Mouse (Mus musculus) intestine, embryonic 16.5 days (tissue): ENCODE results near the gene Cd4. TPM values are rescaled to one million over a fixed set of nuclear protein-coding genes. Genes with fewer than 3 reads are reported as not detected.
"Not testable (repeated sequence)": the region's sequence is repeated elsewhere in the genome, so short reads cannot be mapped to it uniquely, and the experiment has no call there.

Experiments used
- ATAC-seq: fragments of 200-750 bp; cut with Nextera tagmentation; 2 replicates; pipeline ENCODE4 v1.8.0; 2017; ENCODE audit warnings: moderate TSS enrichment, moderate library complexity
- H3K27ac ChIP-seq: fragments of 300-500 bp; sonication (generic); 2 replicates; pipeline ENCODE4 v1.5.1; 2014; ENCODE audit warnings: mild to moderate bottlenecking, low read length
- H3K27me3 ChIP-seq: fragments of 300-500 bp; sonication (generic); replicated peaks from 2 replicates; pipeline ENCODE4 v1.6.1; 2014; ENCODE audit warnings: low read length, control low read depth, mixed read lengths; ENCODE audit not compliant: control insufficient read depth, insufficient read depth
- H3K36me3 ChIP-seq: fragments of 300-500 bp; sonication (generic); 2 replicates; pipeline ENCODE4 v1.6.1; 2014; ENCODE audit warnings: low read length, control low read depth; ENCODE audit not compliant: control insufficient read depth, insufficient read depth
- H3K4me1 ChIP-seq: fragments of 300-500 bp; sonication (generic); 2 replicates; pipeline ENCODE4 v1.6.1; 2014; ENCODE audit warnings: low read length, control low read depth, mixed read lengths; ENCODE audit not compliant: control insufficient read depth, insufficient read depth
- H3K4me2 ChIP-seq: fragments of 300-500 bp; sonication (generic); 2 replicates; pipeline ENCODE4 v1.6.1; 2014; ENCODE audit warnings: low read depth, low read length, control low read depth
- H3K4me3 ChIP-seq: fragments of 300-500 bp; sonication (generic); 2 replicates; pipeline ENCODE4 v1.5.1; 2014; ENCODE audit warnings: mild to moderate bottlenecking, low read length
- H3K9ac ChIP-seq: fragments of 300-500 bp; sonication (generic); 2 replicates; pipeline ENCODE4 v1.6.1; 2014; ENCODE audit warnings: low read depth, low read length
- H3K9me3 ChIP-seq: fragments of 300-500 bp; sonication (generic); 2 replicates; pipeline ENCODE4 v1.6.1; 2016; ENCODE audit warnings: low read length, control low read depth; ENCODE audit not compliant: control insufficient read depth
- WGBS: fragments of 180-500 bp; shearing (Covaris S2); extraction: QIAGEN DNeasy Blood & Tissue Kit; methylation state at CpG from one replicate; pipeline ENCODE4 v1.1.7; 2014; 5-methylcytosine and 5-hydroxymethylcytosine counted together
- polyA plus RNA-seq: library from polyadenylated mRNA; unstranded; fragments of >200 nt; fragmentation: Nextera tagmentation; extraction: Ambion mirVana; gene quantifications from 2 replicates; pipeline ENCODE4 v1.2.1, GENCODE M21; 2015

The Cd4 gene
- polyA plus RNA-seq, 1 experiment from 2014 or later: 0.44 TPM

DNA sequence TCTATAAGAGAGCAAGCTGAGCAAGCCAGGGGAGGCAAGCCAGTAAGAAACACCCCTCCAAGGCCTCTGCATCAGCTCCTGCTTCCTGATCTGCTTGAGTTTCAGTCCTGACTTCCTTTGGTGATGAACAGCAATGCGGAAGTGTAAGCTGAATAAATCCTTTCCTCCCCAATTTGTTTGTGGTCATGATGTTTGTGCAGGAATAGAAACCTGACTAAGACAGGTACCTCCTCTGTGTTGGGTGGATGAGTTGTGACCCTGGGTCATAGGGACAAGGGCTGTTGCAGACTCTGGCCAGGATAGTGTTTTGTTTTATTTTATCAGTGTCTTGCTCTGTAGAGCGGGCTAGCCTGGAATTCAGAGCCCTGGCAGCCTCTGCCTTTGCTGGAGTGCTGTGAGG, 6.1 kb upstream of the Cd4 start:
- not testable (repeated sequence) for ATAC-seq
- WGBS: 87% methylated on average over 2 of the region's 2 CpGs

DNA sequence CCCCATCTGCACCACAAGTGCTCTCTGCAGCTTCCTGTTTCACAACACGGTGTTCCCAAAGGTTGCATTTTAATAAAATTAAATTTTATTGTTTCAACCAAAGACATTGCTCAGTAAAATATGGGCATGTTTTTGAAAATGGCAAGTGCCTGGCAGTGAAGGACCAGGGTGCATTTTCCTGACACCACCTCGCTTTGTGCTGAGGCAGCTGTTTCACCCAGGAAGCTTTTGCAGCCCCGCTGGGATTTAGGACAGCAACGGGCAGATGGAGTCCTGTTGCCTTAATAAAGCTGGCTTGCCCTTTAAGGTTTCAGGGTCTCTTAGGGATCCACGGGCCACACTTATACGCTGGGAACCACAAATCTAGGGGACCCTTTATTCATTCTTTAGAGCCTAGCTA, 3.0 kb upstream of the Cd4 start:
- H3K4me2 ChIP-seq: no peak overlapping the region
- ATAC-seq: no peak
- H3K36me3 ChIP-seq: no peaks in the 10 kb centered on the region
- H3K4me3 ChIP-seq: no peak overlapping the region
- no peaks in the 10 kb centered on the region for H3K4me1 ChIP-seq
- no peaks in the 10 kb centered on the region for H3K9me3 ChIP-seq
- WGBS: 61% methylated on average over 6 of the region's 6 CpGs
- H3K27me3 ChIP-seq: 0 out of 2 replicates have a peak, but pooled peaks cover 2% of the 10 kb centered on the region
- no peak overlapping the region for H3K27ac ChIP-seq
- H3K9ac ChIP-seq: no peak overlapping the region

More for the DNA sequence above, 6.1 kb upstream of the Cd4 start:
- not testable (repeated sequence) for H3K4me2 ChIP-seq, H3K4me3 ChIP-seq, H3K9ac ChIP-seq, H3K36me3 ChIP-seq, H3K4me1 ChIP-seq, H3K27ac ChIP-seq, H3K9me3 ChIP-seq, H3K27me3 ChIP-seq

GRCm38 (mm10) chr6:124888555-124889125, 619 bp upstream of the Cd4 start:
- Histone ChIP-seq H3K36me3 (no peaks in the 10 kb centered on the region), H3K4me3 (no peak overlapping the region)
- WGBS: 86% methylated on average over 6 of the region's 6 CpGs

DNA sequence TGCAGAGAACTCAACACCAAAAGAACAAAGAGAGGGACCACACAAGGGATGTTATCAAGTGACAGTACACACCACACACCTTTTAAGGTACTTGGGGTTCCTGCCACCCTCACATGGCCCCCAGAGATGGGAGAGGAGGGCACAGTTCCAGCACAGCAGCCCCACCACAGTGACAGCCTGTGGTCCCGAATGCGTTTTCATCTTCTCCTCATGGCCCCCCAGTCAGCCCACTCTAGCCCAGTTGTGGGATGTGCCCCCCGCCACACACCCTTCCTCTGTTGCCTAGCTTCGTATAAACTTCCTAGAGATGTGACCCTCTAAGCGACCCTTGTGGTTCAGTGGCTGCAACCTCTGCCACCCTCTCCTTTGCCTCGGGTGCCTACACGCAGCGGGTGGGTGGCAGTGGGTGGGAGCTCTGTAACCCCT, 2.1 kb downstream of the Cd4 start:
- Histone ChIP-seq H3K9ac (no peak overlapping the region), H3K4me1 (no peaks in the 10 kb centered on the region), H3K9me3 (no peaks in the 10 kb centered on the region), H3K4me2 (no peak overlapping the region), H3K36me3 (no peaks in the 10 kb centered on the region), H3K27ac (no peak overlapping the region), H3K27me3 (no peaks in the 10 kb centered on the region), H3K4me3 (no peak overlapping the region)
- ATAC-seq: no peak
- WGBS: 94% methylated on average over 8 of the region's 8 CpGs

More at GRCm38 (mm10) chr6:124888555-124889125, 619 bp upstream of the Cd4 start:
- Histone ChIP-seq H3K4me2 (no peak overlapping the region), H3K9ac (no peak overlapping the region), H3K27ac (no peak overlapping the region), H3K9me3 (no peaks in the 10 kb centered on the region), H3K4me1 (no peaks in the 10 kb centered on the region), H3K27me3 (0 out of 2 replicates have a peak, but pooled peaks cover 2% of the 10 kb centered on the region)
- ATAC-seq: no peak

DNA sequence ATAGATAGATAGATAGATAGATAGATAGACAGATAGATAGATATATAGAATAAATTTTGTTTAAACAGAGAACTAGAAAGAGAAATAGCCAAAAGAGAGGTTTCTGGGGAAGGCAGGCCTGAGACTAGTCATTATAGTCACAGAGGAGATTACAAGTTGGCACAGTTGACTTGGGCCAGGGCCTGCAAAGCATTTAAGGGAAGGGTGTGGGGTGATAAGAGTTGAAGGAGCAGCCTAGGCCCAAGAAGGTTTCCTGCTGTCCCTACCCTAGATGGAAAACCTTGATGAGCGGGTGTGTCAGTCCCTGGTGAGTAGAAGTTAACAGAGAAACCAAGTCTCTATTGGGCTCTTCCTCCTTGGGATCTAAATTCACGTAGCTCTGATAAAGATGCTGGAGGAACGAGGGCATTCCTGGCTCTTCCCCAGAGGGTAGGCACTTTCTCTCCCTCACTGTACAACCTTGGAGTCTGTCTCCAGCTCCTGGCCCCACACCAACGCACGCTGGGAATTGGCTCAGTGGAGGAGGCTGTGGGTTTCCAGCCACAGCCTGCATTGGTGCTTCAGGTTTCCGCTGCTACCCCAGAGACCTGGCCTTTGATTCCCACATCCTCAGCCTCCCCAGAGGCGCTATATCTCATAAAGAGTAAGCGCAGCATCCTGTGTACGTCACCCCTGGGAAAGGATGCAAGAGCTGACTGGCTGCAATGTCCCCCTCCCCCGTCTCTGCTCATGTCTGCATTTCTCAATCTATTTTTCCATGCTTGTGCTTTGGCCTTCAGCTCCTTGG, 3.1 kb downstream of the Cd4 start:
- Histone ChIP-seq H3K4me1 (no peaks in the 10 kb centered on the region), H3K9ac (no peak overlapping the region), H3K4me2 (no peak overlapping the region), H3K27ac (no peak overlapping the region), H3K9me3 (no peaks in the 10 kb centered on the region), H3K4me3 (no peak overlapping the region), H3K36me3 (no peaks in the 10 kb centered on the region), H3K27me3 (no peaks in the 10 kb centered on the region)
- WGBS: 75% methylated on average over 10 of the region's 10 CpGs
- no peak for ATAC-seq

DNA sequence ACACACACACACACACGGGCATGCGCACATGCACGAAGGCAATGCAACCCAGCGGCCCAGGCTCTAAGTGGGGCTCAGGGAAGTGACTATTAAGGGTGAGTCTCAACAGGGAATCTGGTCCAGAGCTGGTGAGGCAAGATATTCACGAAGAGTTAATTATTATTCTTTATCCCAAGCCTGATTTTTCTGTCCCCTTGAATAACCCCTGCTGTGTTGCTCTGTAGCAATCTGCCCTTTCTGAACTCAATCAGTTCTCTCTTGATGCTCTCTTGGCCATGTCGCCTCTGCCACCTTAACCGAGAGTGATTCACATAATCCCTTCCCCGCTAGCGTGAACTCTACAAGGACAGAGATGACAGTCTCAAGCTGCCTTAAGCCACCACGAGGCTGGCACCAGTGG, 4.7 kb downstream of the Cd4 start:
- no peaks in the 10 kb centered on the region for H3K36me3 ChIP-seq
- no peak for ATAC-seq
- no peaks in the 10 kb centered on the region for H3K4me1 ChIP-seq
- no peak overlapping the region for H3K9ac ChIP-seq
- no peaks in the 10 kb centered on the region for H3K27me3 ChIP-seq
- H3K9me3 ChIP-seq: no peaks in the 10 kb centered on the region
- no peak overlapping the region for H3K27ac ChIP-seq
- H3K4me3 ChIP-seq: no peak overlapping the region
- WGBS: 78% methylated on average over 10 of the region's 10 CpGs
- H3K4me2 ChIP-seq: no peak overlapping the region

DNA sequence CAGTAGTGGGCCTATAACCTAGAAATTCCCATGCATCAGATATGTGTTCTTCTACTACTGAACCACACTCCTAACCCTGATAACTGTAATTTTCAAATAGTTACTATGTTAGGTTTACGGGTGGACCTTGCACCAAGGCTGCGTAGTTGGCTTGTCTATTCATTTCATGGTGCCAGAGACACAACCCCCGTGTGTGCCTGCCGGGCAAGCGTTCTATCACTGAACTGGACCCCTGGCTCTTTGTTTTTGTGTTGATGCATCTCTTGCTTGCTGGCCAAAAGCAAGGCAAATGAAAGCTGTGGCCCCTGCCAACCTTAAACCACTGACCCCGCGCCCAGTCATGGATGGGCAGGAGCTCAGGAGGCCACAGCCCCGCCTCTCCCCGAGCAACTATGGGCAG, 6.2 kb downstream of the Cd4 start:
- H3K27ac ChIP-seq: no peak overlapping the region
- no peaks in the 10 kb centered on the region for H3K9me3 ChIP-seq
- H3K4me1 ChIP-seq: no peaks in the 10 kb centered on the region
- ATAC-seq: no peak
- H3K4me2 ChIP-seq: no peak overlapping the region
- no peaks in the 10 kb centered on the region for H3K27me3 ChIP-seq
- H3K4me3 ChIP-seq: no peak overlapping the region
- 90% methylated on average over 9 of the region's 9 CpGs for WGBS
- no peak overlapping the region for H3K9ac ChIP-seq
- no peaks in the 10 kb centered on the region for H3K36me3 ChIP-seq

GRCm38 (mm10) chr6:124879390-124879789, 8.6 kb downstream of the Cd4 start:
- H3K27me3 ChIP-seq: no peaks in the 10 kb centered on the region
- H3K9ac ChIP-seq: no peak overlapping the region
- H3K4me2 ChIP-seq: no peak overlapping the region
- no peak overlapping the region for H3K4me3 ChIP-seq
- H3K4me1 ChIP-seq: no peaks in the 10 kb centered on the region
- ATAC-seq: no peak
- no peaks in the 10 kb centered on the region for H3K9me3 ChIP-seq
- WGBS: 51% methylated on average over 6 of the region's 6 CpGs
- H3K27ac ChIP-seq: no peak overlapping the region
- no peaks in the 10 kb centered on the region for H3K36me3 ChIP-seq

DNA sequence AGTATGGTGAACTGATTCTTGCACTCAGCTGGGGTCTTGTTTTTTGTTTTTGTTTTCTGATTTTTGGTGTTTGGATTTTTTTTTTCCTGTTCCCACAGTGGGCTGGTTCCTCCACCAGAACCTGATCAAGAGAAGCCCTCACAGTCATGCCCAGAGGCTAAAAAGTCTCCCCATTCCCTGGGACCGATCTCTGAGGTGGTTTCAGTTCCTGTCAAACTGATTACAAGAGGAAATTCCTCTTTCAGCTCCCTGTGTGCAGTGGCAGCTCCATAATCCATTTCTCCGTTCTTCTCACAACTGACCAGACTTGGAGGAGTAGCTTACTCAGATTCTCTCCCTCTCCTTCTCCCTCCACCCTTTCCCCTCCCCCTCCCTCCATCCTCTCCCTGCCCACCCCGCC, 13.7 kb downstream of the Cd4 start:
- no peak for ATAC-seq
- 53% methylated on average over 2 of the region's 3 CpGs for WGBS
- no peak overlapping the region for H3K4me3 ChIP-seq

More for the DNA sequence above, 13.7 kb downstream of the Cd4 start:
- no peaks in the 10 kb centered on the region for H3K9me3 ChIP-seq
- H3K4me2 ChIP-seq: no peak overlapping the region
- H3K27me3 ChIP-seq: no peaks in the 10 kb centered on the region
- no peak overlapping the region for H3K9ac ChIP-seq
- H3K27ac ChIP-seq: no peak overlapping the region
- no peaks in the 10 kb centered on the region for H3K36me3 ChIP-seq
- H3K4me1 ChIP-seq: no peaks in the 10 kb centered on the region
